Mouse (Mus musculus) cerebellum, adult 9-11 months (tissue): Measurements from ENCODE around the gene Tepp.

Source experiments
- DNase-seq: peaks from one replicate; pipeline ENCODE4 v3.0.0; 2022

Tepp gene

DNA sequence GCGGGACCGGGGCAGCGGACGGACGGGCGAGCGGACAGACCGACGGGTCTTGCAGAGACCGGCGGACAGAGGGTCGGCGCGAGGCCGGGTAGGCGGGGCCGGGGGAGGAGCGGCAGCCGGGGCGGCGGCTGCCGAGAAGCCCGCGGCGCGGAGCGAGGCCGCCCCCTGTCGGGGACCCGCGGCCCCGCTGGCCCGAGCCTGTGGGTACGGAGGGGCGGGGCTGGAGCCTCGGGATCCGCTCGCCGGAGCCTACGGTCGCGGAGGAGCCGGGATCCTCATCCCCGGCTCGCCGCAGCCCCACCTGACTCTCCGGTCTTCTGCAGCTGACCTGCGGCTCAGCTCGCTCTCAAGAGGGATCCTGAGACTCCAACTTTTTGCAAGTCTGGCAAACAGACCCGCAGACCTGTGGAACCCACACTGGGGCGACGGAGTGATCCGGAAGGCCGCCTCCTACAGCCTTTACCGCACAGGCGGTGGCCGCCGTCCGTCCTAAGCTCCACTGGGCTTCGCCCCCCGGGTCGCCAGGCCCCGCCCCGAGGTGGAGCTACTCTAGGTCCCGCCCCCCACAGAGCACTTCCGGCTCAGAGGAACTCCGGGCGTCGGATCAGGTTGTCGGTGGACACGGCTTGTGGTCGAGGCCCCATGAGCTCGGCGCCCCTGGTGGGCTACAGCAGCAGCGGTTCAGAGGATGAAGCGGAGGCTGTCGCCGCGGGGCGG, 21.5 kb downstream of the Tepp start, which contains the start of the genes Zfp319 and Usb1:
Gene Zfp319 (minus strand): TSS at position 231 of the 717 bp plus-strand sequence.
Gene Usb1 (plus strand): TSS at position 565 of the 717 bp plus-strand sequence.
- DNase-seq, result peak; percentile 92

DNA sequence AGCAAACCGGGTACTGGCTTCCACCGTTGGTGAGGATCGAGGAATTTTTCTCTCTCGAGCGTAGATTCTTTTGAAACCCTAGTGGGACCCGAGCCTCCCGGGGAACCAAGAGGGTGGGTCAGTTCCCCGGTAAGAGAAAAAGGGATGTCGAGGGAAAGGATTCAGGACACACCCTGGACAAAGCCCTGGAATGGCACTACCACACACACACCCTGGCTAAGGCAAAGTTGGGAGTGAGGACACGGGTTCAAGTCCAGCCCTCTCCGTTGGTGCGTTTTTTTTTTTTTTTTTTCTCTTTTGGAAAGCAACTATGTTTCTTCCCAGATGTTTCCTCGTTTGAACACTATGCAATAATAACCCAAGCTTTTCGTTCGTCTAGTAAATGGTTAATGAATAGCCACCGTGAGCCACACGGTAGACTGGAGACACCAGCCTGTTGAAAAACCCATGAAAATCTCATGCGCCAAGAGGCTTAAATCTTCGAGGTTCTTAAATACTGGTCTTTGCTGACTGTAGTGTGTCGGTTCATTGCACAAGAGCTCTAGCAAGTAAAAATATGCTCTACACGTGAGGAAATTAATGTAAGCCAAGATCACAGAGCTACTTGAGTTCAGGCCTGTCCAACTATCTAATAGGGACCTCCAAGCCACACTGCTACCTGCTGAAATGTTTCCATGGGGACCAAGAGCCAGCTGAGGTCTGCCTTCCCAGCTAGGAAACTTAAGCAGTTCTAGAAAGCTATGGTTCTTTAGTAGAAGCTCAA, 22.3 kb downstream of the Tepp start:
- no peak for DNase-seq

DNA sequence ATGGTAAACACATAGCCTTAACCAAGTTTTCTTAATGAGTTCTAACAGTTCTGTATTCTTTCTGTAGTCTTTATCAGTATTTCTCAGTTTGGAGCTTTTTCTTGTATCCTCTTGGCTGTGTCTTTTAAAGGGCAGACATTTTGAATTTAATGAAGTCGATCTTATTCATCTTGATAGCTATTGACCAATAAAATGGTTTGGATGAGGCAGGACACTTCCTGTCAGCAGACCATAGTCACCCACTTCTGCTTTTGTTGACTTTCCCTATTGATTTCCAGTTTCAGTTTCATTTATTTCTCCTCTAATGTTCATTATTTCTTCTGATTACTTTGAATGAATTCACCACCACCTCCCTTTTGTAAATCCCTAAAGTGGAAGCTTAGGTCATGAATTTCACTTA, 25.3 kb downstream of the Tepp start:
- DNase-seq, result no peak

DNA sequence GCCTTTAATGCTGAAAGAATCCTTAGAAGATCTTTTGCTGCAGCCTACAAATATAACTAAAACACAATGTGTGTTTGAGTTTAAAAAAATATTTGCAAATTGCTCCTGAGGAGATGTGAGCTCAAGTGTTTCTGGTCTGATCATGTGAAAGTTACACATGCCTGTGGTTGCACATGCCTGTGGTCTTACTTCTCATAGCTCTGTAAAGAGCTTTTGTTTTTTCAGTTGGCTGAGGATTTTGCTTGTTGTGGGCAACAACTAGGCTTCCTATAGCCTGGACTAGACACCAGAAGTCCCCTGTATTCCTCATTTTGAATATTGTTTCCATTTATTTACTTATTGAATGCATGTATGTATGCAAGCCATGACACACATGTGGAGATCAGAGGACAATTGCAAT, 26.0 kb downstream of the Tepp start:
- DNase-seq, result no peak

DNA sequence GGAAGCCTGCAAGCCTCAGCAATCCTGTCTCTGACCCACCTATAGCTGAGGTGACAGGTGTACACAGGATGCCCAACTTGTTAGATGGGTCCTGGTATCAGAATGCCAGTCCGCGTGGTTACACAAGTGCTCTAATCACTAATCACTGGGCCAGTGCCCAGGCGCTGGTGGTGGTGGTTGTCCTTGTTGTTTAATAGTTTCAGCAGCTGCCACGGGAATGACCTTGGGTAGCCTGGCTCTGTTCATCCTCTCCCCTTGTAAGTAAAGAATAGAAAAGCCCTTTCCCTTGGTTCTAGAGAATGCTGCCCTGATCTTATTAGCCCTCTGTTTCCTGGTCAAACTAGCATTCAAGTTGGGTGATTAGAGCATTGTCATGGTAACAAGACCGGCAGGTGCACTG, 31.4 kb downstream of the Tepp start:
- no peak for DNase-seq

DNA sequence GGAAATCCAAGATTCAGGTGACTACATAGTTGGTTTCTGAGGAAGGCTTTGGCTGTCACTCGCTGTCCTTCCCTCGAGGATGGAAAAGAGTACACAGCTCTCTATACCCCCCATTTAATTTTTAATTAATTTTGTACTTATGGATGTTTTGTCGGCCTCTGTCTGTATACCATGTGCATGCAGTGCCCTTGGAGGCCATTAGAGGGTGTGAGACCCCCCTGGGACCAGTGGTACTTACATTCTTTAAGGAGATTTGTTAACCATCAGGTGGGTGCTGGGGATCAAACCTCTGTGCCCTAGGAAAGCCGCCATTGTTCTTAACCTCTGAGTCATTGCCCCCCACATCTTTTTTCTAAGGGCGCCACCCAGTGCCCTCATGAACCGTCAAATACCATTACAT, 34.3 kb downstream of the Tepp start:
- no peak for DNase-seq

DNA sequence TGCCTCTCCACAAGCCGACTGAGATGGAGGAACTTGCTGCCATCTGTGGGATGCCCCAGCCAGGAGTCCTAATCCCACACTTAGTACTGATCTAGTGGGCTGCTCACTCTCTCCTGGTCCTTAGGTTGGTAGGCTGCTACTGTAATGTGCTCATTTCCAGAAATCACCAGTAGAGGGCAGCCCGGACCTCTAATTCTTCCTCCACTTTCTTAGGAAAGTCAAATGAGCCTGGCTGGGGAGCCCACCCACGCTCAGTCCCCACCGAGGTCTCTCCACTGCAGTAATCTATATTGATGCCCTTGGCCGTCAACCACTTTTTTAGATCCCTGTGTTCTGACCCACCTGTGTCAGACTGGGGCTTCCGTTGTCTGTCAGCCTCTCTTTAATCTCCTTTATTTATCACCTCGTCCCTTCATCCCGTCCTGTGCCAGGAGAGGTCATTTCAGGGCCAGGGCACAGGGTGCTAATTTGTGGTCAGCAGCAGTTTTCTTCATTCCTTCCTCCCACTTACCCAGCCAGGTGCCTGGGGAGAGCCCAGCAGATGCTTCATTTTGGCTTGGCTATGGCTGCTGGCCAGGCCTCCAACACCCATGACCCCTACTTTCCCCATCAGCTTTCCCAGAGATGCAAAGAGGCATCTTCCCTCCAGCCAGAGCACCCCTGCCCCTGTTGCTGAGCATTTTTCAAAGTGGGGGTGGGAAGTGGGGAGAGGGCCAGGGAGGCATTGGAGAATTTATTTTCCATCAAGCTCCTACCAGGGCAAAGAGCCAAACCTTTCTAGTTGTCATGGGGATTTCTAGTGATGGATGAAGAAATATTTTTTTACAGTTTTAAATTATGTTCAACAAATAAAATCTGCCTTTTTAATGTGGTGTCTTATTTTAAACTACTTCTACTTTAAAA, 36.5 kb downstream of the Tepp start:
- no peak for DNase-seq

DNA sequence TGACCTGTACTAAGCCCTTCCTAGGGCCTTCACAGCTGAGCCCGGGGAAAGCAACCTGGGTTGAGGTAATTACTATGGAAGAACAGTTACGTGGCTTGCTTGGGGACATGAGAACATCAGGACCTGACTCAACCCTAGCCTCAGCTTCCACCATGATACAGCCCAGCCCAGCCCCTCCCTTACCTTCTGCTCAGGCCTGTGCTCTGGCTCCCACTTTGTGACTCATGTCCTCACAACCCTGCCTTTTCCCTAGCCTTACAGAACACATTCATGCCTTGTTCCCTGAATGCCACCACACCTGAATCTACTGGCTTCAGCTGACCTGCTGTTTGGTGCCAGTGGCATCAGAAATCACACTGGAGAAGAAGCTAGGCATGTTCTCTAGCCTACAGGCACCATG, 38.0 kb downstream of the Tepp start:
- no peak for DNase-seq

DNA sequence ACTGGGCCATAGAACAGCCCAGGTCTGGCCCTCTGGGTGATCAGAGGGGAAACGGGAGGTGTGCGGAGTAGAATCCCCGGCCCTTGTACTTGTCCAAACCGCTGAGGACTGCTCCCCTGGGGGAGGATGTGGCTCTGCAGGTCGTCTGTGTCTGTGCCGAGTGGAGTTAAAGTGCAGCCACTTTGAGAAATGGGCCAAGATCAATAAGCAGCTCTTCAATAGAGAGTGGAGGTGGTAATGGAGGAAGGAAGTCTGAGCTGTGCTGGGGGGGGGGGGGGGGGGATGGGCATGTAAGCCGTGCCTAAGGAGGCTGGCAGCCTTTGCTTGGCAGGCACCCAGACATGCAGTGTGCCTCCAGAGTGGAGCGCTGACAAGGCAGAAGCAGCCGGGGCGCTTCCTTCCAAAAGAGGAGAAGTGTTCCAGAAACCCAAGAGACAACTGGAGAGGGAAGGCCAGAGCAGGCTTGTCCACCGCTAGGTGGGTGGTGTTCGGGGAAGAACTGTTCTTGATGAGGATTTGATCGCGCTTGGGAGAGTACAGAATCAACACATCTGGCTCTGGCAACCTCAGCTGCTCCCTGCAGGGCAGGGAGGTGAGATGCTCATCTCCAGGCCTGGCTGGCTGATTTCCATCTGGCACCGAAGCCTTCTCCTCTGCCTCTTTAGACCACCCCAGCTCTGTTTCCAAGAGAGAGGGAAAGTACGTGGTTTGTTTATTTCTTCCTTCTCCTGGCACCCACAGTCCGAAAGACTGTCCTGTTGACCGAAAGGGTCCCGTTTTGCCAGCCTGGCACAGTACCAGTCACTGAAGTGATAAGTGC, 38.7 kb downstream of the Tepp start:
- DNase-seq, result peak; percentile 38

DNA sequence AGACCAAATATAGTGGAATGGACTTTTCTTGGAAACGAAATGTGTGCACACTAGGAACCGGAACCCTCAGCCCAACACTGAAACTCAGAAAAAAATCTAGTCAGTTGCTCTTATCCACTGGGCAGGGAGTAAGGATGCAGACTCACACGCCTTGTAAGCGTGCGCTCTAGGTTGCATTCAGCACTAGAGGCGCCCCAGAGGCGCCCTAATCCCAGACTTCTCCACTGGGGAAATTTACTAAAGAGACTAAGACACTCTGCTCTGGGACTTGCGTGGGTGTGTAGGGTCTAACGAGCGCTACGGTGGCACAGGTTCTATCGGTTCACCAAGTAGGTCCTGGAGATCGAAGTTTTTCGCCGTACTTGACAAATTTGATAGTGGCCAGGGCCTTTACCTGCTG, 41.1 kb downstream of the Tepp start:
- DNase-seq, result no peak

DNA sequence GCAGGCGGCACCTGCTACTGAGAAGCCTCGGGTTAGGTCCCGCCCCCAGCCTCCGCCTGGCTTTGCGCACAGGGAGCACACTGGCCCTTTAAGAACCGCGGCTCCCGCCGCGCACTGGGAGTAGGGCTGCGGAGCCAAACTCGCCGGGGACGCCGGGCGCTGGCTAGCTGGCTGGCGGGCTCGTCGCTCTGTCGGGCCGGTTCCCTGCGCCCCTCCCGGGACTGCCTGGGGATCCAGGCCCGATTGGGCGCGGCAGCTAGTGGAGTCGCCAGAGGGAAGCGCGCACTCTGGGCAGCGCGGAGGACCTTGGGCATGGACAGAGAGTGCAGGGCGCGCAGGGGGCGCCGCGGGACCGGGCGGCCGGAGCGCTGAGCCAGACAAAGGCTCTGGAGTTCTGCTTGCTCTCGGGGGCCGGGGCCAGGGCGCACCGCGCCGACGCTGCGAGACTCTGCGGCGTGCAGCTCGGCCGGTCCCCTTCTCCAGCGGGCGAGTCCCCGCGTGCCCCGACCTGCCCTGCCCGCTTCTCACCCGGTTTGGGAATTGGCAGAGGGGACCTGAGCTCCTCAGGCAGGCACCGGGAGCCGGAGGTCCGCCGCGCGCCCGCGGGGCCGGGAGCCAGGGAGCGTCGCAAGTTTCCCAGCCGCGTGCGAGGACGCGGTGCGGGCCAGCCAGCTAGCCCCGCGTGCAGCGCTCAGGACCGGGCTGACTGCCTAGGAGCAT, 41.9 kb downstream of the Tepp start, which contains the start of gene Mmp15:
Gene Mmp15 (plus strand): TSS at position 118 of the 720 bp plus-strand sequence.
- DNase-seq, result peak; percentile 30

DNA sequence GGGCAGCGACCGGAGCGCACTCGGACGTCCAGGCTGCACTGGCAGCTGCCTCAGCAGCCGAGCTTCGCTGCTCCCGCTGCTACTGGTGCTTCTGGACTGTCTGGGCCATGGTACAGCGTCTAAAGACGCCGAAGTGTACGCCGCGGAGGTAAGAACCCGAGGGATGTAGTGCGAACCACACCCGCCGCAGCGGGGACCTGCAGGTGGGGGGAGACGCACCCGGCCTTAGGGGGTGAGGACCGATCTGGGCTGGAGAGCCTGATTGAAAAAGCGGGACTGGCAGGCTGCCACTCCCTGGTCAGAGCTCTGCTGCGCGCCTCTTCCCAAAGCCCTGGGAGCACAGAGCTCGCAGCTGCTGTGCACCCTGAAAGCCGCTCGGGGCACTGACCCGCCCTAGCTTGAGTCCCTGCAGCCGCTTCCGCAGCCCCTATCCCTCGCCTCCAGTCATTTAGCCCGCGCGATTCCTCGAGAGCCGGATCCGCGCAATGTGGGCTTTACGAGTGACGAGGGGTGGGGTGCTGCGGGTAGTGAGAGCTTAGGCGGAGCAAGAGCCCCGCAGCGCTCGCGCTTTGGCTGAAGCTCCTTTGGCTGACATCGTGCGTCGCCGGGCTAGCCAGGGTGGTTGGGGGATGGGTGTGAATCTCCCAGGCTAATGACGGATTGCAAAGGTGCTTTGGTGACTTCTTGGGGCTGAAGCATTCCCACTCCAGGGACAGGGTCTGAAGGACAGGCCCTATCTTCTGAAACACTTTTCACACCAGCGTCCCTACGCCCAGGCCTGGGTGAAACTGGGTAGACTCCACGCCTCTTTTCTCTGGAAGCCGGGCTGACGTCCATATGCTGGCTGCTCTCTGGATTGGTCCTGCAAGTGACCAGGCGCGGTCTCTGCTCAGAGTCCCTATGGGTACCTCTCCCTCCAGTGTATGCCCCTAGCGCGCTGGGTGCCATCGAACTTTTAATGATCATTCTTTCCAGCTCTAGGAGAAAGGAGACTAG, 42.8 kb downstream of the Tepp start:
- DNase-seq, result peak; percentile 28

DNA sequence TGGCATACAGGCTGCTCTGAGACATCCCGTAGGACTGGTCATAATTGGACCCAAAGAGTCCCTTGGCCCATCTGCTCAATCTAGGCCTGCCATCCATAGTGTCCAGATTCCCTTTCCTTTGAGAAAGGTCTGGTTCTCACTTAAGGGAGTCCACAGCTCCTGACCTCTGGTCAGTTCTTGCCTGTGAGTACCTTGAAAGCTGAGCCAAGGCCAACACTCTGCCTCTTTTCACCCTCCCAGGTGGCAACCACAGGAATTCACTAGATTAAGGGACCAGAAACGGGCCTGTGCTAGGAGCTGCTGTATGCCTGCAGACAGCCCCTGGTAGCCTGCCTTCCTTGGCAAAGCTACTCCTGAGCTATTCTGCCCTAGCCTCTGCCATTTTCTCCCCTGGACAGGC, 44.2 kb downstream of the Tepp start:
- DNase-seq, result no peak

DNA sequence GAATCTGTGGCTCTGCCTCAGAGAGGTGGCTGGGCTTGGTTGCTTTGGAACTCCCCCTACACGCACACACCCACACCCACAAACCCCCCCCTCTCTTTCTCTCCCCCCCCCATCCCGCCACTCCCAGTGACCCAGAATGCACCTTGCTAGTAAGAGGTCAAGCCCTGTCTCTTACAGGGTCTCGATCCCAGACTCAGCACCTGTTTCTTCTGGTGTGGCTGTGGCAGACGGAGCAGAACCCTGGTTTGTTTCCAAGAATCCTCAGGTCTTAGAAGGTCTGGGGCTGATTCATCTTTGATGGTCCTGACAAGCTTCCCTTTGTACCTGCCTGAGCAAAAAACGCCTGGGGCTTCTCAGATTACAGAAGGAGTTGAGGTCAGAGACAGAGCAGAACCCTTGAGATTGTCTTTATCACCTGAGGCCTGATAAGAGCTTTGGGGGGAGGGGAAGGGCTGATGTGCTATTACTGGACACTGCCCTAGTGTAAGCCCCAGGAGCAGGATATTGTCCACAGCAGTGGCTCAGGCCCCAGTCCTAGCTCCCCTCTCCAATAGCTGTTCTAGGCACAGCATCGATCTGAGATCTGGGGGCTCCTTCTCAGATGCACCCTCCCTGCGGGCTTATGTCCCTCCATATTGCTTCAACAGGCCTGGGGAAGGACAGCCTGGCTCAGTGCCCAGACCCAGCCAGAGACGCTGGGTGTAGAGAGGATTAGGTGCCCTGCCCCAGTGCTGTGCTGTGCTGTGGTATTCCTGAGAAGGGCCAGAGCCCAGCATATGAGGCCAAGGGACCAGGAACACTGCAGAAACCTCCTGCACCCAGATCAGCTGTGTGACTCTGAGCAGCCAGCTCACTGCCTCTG, 48.4 kb downstream of the Tepp start:
- no peak for DNase-seq

DNA sequence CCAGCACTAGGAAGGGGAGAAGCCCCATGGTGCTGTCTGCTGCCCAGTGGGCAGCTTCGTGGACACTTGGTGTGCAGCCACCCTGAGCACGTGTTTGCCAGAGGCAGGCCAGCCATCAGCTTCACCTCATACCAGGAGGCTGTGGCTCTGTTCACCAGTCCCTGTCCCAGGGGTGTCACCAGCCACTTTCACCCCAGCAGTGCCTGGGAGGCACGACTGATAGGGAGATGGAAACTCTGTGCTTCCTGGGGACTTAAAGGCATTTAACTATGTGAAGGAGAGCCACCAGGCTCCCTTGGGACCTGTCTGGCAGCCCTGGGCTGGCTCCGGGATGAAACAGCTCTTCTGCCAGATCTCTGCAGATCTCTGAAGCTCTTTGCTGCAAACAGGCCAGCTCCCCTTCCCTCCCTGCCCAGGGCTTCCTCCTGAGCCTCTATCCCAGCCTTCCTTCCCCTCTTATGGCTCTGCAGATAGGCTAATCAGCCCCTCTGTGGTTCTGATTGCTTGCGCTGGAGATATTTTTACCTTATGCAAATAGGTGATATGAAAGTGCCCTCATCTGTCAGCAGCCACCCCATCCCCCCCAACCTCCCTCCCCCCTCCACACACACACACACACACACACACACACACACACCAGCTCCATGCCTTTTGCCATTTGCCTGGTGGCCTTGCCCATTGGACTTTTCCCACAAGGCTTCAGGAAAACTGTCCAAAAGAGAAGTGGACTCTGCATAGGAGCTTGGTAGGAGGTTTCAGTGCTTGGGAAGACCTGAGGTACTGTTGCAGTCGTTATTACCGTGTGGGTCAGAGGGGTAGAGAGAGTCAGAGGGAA, 50.0 kb downstream of the Tepp start:
- DNase-seq, result no peak

DNA sequence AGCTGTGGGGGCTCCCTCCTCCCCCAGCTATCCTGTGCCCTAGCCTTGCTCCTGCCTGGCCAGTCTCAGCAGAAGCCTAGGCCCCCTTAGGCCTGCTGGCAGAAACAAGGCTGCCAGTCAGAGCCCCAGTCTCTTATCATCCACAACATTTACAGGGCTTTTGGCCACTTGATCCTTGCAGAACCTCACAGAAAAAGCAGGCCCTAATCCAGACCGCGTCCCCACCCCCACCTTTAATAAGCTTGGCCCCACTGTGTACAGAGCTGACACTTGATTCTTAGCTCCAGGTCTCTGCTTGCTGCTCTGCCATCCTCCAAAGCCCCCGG, 50.6 kb downstream of the Tepp start:
- no peak for DNase-seq

DNA sequence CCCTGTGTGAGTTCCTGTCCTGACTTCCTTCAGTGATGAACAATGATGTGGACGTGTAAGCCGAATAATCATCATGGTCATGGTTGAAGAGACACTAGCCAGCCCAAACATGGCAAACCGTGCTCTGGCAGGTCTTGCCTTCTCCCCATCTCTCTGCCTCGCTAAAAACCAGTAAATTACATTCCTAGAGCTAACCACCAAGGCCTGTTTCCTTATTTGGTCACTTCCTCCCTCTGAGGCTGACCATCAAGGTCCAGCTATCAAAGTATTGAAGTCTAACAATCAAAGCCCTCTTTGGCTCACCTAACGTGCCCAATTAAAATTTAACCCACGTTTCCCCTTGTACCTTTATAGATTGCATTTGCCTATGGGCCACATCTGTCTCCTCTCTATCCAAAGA, 51.9 kb downstream of the Tepp start:
- no peak for DNase-seq

DNA sequence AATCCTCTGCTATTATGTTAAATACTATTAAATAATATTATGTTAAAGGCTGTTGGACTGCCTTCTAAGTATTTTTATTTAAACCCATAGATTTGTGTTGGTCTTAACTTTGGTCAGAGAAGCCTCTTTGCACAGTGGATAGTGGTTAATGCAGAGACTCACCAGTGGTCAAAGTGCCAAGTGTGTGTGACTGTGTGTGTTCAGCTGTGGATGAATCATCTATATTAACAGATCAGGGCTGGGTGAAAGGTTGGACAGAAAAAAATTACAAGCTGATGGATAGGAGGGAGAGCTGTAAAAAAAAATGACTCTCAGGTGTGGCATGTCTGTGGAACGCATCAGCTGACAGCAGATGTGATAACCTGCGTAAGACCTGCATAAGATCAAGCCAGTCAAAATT, 53.5 kb downstream of the Tepp start:
- no peak for DNase-seq
